Mouse (Mus musculus) adrenal gland, adult 8-10 months (tissue): ENCODE results near the gene Slc25a14. TPM values are rescaled to one million over a fixed set of nuclear protein-coding genes. Genes with fewer than 3 reads are reported as not detected.

Experiments used
- microRNA-seq, 2 experiments: library from miRNA; unstranded; fragments of <30 nt; microRNA quantifications; one replicate each; pipeline ENCODE4 v1.2.0; 2022
- total RNA-seq, 4 experiments: library from RNA; stranded (reverse); gene quantifications; 2 replicates each; pipeline ENCODE4 v1.2.4; 2022

The Slc25a14 gene
- total RNA-seq, 4 experiments from 2014 or later, result 15.3 to 17.2 (median 16.2) TPM

Small RNA genes within 50 kb of the gene (microRNA-seq; reads per million reads assigned to microRNA genes)
- gene Gm27828, result 0 reads per million in 2 experiments

Other genes with a start within 250 kb of the Slc25a14 start
- gene Elf4, start 160.3 kb upstream of the Slc25a14 start, total RNA-seq, result 10 to 100 TPM; 11.1 to 18.4 (median 13.9) TPM
- 100 to 1,000 TPM; 126 to 260 (median 176) TPM for gene Aifm1, start 109.8 kb upstream of the Slc25a14 start, total RNA-seq
- 10 to 100 TPM in 2 of 4 experiments, 1 to 10 TPM in 2; 7.6 to 49.6 (median 21.5) TPM for gene Rab33a, start 104.1 kb upstream of the Slc25a14 start, total RNA-seq
- 10 to 100 TPM in 3 of 4 experiments, 1 to 10 TPM in 1; 9.8 to 17.7 (median 13.4) TPM for gene Zfp280c, start 28.9 kb upstream of the Slc25a14 start, total RNA-seq
- gene Gpr119, start 51.1 kb downstream of the Slc25a14 start, total RNA-seq, result under 1 TPM in 1 of 4 experiments, not detected in 3; 0.31 TPM
- gene Rbmx2, start 71.6 kb downstream of the Slc25a14 start, total RNA-seq, result 1 to 10 TPM; 2.0 to 3.7 (median 3.5) TPM